Mouse (Mus musculus): Measurements from ENCODE around the gene Myo5a.

- TF ChIP-seq CTCF (IDR thresholded peaks at IDR 0.05; ENCODE audit: low read depth): no peak
- no peak for TF ChIP-seq EP300 (IDR thresholded peaks at IDR 0.05; ENCODE audit: low read depth)
Measured at GRCm38 (mm10) chr9:75235696-75236095, 164.9 kb downstream of the Myo5a start.
